Mouse (Mus musculus) embryonic fibroblast, embryonic 13.5 days (primary cell): ENCODE measurements at regions not wholly inside any gene's neighbourhood (a gene's known extent, or its start where the extent isn't known, plus 50 kb on each side); places are given as distances from the start of the nearest gene placed in this dataset.

Experiments
- H3K27ac ChIP-seq: 2 replicates; pipeline ENCODE4 v1.5.1; 2012; ENCODE audit warnings: low read length, control low read depth, inconsistent platforms; ENCODE audit not compliant: insufficient read depth
- H3K4me1 ChIP-seq: 2 replicates; pipeline ENCODE4 v1.6.1; 2011; ENCODE audit warnings: low read length; ENCODE audit not compliant: control insufficient read depth, insufficient read depth
- H3K4me3 ChIP-seq: 2 replicates; pipeline ENCODE4 v1.5.1; 2011; ENCODE audit warnings: mild to moderate bottlenecking, control low read depth, low read length; ENCODE audit not compliant: insufficient read depth
- CTCF ChIP-seq: IDR thresholded peaks from 2 replicates; pipeline ENCODE4 v1.5.1; 2011; ENCODE audit warnings: mild to moderate bottlenecking, control low read depth, low read length, moderate library complexity, borderline replicate concordance; ENCODE audit not compliant: insufficient read depth
- POLR2A ChIP-seq: IDR thresholded peaks from 2 replicates; pipeline ENCODE4 v1.6.1; 2011; ENCODE audit warnings: low read depth, mild to moderate bottlenecking, control low read depth, low read length, moderate library complexity

DNA sequence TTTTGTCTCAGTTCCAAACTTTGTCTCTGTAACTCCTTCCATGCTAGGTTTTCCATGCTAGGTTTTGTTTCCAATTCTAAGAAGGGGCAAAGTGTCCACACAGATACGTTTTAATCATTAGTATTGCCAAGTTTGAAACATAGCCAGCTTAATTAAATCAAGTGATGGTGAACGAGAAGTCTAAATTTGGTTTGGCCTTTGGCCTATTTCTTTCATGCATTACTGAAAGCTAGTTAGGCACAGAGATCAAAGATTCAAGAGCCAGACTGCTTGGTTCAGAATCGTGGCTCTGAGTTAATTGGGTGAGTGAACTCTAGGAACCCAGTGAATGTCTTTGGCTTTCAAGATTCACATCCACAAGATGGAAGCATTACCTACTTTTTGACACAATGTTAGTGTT, 1414.8 kb downstream of the Slc22a22 start:
- TF ChIP-seq POLR2A: no peak
- Histone ChIP-seq H3K4me1 (no peaks in the 10 kb centered on the region), H3K27ac (no peak overlapping the region), H3K4me3 (no peak overlapping the region)

DNA sequence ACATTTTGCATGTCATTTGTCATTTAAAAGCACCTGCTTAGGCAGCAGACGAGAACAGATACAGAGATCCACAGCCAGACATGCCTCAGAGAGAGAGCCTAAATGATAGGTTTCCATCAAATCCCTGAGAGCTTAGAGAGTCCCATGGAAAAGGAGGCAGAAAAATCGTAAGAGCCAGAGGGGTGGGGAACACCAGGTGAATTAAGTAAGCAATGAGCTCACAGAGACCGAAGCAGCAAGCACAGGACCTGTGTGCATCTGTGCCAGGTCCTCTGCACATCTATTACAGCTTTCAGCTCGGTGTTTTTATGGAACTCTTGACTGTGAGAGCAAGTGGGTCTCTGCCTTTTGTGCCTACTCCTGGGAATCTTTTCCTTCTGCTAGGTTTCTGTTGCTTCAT, 1416.1 kb downstream of the Slc22a22 start:
- Histone ChIP-seq H3K4me1 (no peaks in the 10 kb centered on the region), H3K4me3 (no peak overlapping the region), H3K27ac (no peak overlapping the region)
- no peak for TF ChIP-seq CTCF
- TF ChIP-seq POLR2A: no peak

DNA sequence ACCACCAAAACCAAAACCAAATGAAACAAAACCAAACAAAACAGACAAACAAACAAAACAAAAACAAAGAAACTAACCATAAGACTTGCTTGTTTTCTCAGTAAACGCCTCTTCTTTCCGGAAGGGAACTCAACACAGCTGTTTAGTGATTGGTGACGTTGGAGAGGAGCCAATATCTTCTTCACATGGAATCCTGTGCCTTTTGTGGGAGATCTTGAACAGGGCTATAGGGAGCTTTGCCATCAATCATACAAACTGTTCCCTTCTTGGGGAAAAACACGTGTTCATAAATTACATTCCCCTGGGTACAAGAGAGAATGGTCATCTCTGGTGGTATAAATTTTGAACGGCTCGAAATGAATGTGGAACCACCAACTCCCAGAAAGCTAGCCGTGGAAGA, 1426.7 kb downstream of the Slc22a22 start:
- Histone ChIP-seq H3K27ac (no peak overlapping the region), H3K4me1 (no peaks in the 10 kb centered on the region), H3K4me3 (no peak overlapping the region)
- TF ChIP-seq POLR2A (no peak), CTCF (no peak)

DNA sequence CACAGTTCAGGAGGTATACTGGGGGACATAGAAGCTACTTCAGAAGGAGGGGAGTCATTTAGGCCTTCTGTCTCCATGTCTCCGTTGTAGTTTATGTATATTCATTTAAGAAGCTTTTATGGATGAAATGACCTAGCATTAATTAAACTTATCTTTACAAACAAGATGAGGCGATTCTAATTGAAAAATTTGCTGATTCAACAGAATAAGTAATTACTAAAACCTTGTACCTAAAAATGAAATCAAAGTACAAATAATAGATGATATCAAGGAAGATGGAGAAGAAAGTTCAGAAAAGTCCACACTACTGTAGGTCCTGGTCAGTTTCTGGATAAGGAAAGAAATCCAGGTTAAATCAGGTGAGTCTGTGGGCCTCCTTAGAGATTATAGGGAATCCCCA, 1429.6 kb downstream of the Slc22a22 start:
- Histone ChIP-seq H3K27ac (no peak overlapping the region), H3K4me1 (no peaks in the 10 kb centered on the region), H3K4me3 (no peak overlapping the region)
- TF ChIP-seq POLR2A (no peak), CTCF (no peak)

DNA sequence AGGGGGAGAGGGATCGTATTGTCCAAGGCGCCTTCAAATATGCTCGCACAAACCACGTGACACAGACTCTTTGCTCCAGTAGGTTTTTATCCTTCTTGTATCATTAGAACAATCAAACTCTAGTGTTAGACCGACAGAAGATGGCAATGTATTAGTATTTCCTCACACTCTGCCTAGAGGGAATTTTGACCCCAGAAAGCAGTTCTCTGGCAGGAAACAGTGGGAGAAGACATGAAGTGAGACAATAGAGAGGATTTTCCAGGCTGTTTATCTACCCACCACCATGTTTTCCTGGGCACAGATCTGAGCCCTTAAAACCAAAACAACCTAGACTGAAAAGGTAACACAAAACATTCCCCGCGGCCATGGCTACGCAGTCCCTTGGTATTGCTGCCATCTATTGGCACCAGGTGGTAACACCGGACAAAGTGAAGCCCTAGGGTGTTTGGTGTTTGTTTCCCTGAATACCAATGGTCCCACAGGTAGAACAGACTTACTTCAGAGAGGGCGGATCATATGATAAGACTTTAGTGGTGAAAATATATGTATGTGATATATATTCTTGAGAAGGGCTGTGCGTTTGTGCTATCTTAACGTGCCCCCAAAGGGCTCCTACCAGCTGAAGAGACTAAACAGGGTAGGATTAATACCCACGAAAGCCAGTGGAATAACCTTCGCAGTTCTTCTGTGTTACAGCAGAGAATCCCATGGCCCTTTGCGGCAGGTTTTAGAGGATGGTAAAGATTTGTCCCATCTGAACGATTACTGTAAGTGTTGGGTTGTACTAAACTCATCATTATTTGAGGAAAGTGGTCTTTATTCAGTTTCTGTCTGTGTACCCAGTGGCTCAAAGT, 1430.5 kb downstream of the Slc22a22 start:
- no peak overlapping the region for H3K27ac ChIP-seq
- no peak overlapping the region for H3K4me3 ChIP-seq
- no peaks in the 10 kb centered on the region for H3K4me1 ChIP-seq
- TF ChIP-seq CTCF: peak; percentile 84; the same call in 1 of the 2 replicates
- TF ChIP-seq POLR2A: no peak

DNA sequence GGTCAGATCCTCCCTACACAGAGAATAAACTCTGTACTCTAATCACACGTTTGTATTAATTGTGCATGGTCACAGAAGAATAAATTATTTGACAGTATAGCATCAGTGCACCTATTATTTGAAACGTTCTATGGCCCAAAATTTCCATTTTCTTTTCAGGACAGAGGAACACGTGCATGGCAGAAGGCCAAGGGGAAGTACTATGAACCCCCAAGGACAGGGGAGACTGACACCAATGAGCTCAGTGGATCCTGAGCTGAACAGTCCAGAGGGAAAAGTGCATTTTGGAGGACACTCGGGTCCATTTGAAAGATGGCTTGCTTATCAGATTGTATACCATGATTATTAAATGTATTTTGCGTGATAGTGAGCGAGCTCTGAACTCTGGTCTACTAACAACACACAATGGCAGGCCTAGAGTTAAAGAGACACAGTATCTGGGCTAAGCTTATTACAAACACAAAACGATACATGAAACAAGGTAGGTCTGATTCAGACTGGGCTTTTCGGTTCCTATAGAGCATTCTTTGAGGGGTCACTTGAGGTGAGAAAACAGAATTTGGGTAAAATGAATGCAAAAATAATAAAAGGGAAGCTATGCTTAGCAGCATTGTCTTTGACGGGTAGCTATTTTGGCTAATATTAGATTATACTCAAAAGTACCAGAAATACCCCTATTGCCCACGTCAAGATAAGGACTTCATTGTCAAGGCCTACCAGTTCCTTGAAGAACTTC, 1431.7 kb downstream of the Slc22a22 start:
- H3K27ac ChIP-seq: no peak overlapping the region
- no peak overlapping the region for H3K4me3 ChIP-seq
- no peaks in the 10 kb centered on the region for H3K4me1 ChIP-seq
- TF ChIP-seq CTCF: no peak
- no peak for TF ChIP-seq POLR2A

DNA sequence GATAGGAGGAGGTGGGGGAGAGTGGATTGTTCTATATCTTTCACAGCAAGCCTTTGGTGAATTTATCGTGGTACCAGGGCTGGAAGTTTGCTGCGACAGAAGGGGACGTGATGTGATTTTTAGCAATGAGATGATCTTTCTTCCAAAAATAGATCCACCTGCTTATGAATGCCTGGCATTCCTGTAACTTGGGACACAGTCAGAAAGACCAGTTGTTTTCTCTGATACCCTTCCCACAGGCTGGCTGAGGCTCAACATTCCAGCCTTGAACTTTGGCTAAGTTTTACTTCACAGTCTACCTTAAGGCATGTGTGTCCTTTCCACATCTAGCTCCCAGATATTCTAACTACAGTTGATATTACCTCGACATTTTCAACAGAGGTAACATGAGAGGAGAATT, 1434.1 kb downstream of the Slc22a22 start:
- Histone ChIP-seq H3K4me3 (no peak overlapping the region), H3K27ac (no peak overlapping the region), H3K4me1 (no peaks in the 10 kb centered on the region)
- TF ChIP-seq POLR2A (no peak), CTCF (no peak)

DNA sequence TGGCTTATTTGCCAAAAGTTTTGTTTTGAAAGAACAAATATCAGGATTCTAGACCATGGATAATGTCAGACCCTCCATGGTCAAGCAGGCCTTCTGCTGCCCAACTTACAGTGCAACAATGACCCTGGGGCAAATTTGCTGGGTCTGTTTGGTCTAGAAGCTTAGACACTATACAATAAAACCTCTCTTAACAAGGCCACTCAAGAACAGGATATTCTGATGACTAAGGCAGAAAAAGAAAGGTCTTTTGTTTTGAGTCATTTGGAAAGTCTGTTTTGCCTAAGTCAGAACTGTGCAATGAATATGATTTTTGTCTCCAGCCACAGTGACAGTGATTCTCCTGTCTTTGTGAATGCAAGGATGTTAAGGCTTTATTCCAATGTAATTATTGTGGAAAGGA, 1435.0 kb downstream of the Slc22a22 start:
- Histone ChIP-seq H3K4me1 (no peaks in the 10 kb centered on the region), H3K27ac (no peak overlapping the region), H3K4me3 (no peak overlapping the region)
- TF ChIP-seq POLR2A: no peak
- no peak for TF ChIP-seq CTCF

DNA sequence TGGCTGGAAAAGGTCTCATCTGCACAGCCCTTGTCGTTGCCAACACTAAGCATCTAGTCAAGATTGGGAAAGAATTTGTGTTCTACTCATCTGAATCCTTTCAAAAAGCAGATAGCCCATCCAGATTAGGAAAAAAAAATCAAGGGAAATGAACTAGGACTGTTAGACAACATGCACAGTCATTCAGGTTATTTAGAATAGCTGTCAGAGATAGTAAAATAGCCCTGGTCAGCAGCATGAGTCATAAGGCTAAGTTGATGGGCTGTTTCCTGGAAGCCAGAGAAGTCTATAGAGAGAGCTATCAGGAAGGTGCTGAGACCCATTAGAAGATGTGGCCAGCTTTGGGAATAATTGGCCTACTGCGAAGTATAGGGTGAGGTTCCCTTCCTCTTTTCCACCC, 1447.4 kb downstream of the Slc22a22 start:
- Histone ChIP-seq H3K4me1 (0 out of 2 replicates have a peak, but pooled peaks cover 4% of the 10 kb centered on the region), H3K27ac (no peak overlapping the region), H3K4me3 (no peak overlapping the region)
- TF ChIP-seq POLR2A (no peak), CTCF (no peak)

DNA sequence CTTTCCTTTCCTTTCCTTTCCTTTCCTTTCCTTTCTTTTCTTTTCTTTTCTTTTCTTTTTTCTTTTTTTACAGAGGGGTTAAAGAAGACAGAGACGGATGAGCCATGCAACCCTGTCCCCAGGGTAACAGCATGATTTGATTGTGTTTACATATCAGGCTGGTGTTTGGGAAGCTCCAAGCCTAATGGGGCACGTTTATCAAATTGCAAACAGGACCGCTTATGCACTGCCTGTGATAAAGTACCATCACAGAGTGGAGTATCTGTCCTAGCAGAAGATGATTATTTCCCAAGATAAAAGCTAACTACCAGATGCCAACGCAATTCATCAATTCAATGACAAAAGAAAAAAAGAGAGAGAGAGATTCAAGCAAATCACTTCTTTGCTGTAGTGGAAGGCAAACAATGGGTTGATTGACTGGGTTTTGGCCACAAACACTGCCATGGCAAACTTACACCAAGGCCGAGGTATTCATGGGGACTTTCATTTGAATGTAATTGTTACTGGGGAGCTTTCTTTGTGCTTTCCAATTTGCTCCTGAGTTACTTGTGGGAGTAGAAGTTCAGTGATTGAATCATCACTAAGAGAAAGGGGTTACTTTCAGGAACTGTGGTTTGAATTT, 1450.1 kb downstream of the Slc22a22 start:
- no peak overlapping the region for H3K27ac ChIP-seq
- peaks cover 4% of the 10 kb centered on the region; the same call in 1 of the 2 replicates for H3K4me1 ChIP-seq
- TF ChIP-seq CTCF (no peak), POLR2A (no peak)
- no peak overlapping the region for H3K4me3 ChIP-seq
